Mouse (Mus musculus) liver, embryonic 11.5 days (tissue): ENCODE measurements around the gene Mrpl55. TPM values are rescaled to one million over a fixed set of nuclear protein-coding genes. Genes with fewer than 3 reads are reported as not detected.

Source experiments
- ATAC-seq: fragments of 200-750 bp; cut with Nextera tagmentation; replicated peaks from 2 replicates; pipeline ENCODE4 v1.8.0; 2017; ENCODE audit warnings: moderate number of reproducible peaks, mild to moderate bottlenecking, moderate TSS enrichment, moderate library complexity; ENCODE audit not compliant: low FRiP score
- DNase-seq: peaks from one replicate; pipeline ENCODE4 v3.0.0-alpha.2; 2017; ENCODE audit warnings: low spot score
- H3K27ac ChIP-seq: fragments of 300-500 bp; sonication (generic); 2 replicates; pipeline ENCODE4 v1.5.1; 2014; ENCODE audit warnings: mild to moderate bottlenecking, low read depth, low read length, control low read depth
- H3K27me3 ChIP-seq: fragments of 300-500 bp; sonication (generic); replicated peaks from 2 replicates; pipeline ENCODE4 v1.6.1; 2014; ENCODE audit warnings: low read length, mixed read lengths; ENCODE audit not compliant: control insufficient read depth, insufficient read depth
- H3K36me3 ChIP-seq: fragments of 300-500 bp; sonication (generic); 2 replicates; pipeline ENCODE4 v1.6.1; 2014; ENCODE audit warnings: mild to moderate bottlenecking, low read length, moderate library complexity, mixed read lengths; ENCODE audit not compliant: control insufficient read depth, insufficient read depth
- H3K4me1 ChIP-seq: fragments of 300-500 bp; sonication (generic); replicated peaks from 2 replicates; pipeline ENCODE4 v1.6.1; 2014; ENCODE audit warnings: low read length, mixed read lengths; ENCODE audit not compliant: control insufficient read depth, insufficient read depth
- H3K4me2 ChIP-seq: fragments of 300-500 bp; sonication (generic); 2 replicates; pipeline ENCODE4 v1.6.1; 2014; ENCODE audit warnings: mild to moderate bottlenecking, control low read depth, moderate library complexity
- H3K4me3 ChIP-seq: fragments of 300-500 bp; sonication (generic); 2 replicates; pipeline ENCODE4 v1.5.1; 2014; ENCODE audit warnings: low read depth, low read length, control low read depth
- H3K9ac ChIP-seq: fragments of 300-500 bp; sonication (generic); 2 replicates; pipeline ENCODE4 v1.6.1; 2014; ENCODE audit warnings: low read depth, low read length, control low read depth
- H3K9me3 ChIP-seq: fragments of 300-500 bp; sonication (generic); 2 replicates; pipeline ENCODE4 v1.6.1; 2016; ENCODE audit warnings: low read length, inconsistent platforms, mixed read lengths; ENCODE audit not compliant: control insufficient read depth
- WGBS: fragments of 180-500 bp; shearing (Covaris S2); extraction: QIAGEN DNeasy Blood & Tissue Kit; methylation state at CpG from one replicate; pipeline ENCODE4 v1.1.7; 2014; 5-methylcytosine and 5-hydroxymethylcytosine counted together
- polyA plus RNA-seq: library from polyadenylated mRNA; unstranded; fragments of >200 nt; fragmentation: Nextera tagmentation; extraction: Ambion mirVana; gene quantifications from 2 replicates; pipeline ENCODE4 v1.2.1, GENCODE M21; 2014

Mrpl55 gene
- polyA plus RNA-seq, result 104 and 106 TPM in 2 replicates

- H3K9ac ChIP-seq, result peak within 1 kb of the TSS; percentile 80
- WGBS, result under 1% methylated on average over 63 of the region's 63 CpGs
- DNase-seq (peak; percentile 95), ATAC-seq (peak; percentile 91)
- no peaks in the 10 kb centered on the region for H3K9me3 ChIP-seq
- peaks cover 20% of the 10 kb centered on the region; the same call in 1 of the 2 replicates for H3K36me3 ChIP-seq
- peak within 1 kb of the TSS; percentile 91 for H3K4me2 ChIP-seq
- peaks cover 8% of the 10 kb centered on the region for H3K4me1 ChIP-seq
- H3K27ac ChIP-seq, result peak within 1 kb of the TSS; percentile 81
- H3K4me3 ChIP-seq, result peak within 1 kb of the TSS; percentile 83
- H3K27me3 ChIP-seq, result no peaks in the 10 kb centered on the region
These were observed at the start of gene Mrpl55 for GRCm38 (mm10) chr11:59202081-59202995. Mrpl55 (plus strand) TSS chr11:59202486.

GRCm38 (mm10) chr11:59154220-59154619, 48.1 kb upstream of the Mrpl55 start:
- no peaks in the 10 kb centered on the region; the same call in 1 of the 2 replicates for H3K27me3 ChIP-seq
- H3K4me3 ChIP-seq, result no peak overlapping the region
- no peak overlapping the region for H3K4me2 ChIP-seq
- no peaks in the 10 kb centered on the region for H3K9me3 ChIP-seq
- peaks cover 18% of the 10 kb centered on the region for H3K36me3 ChIP-seq
- no peak overlapping the region for H3K9ac ChIP-seq
- no peak overlapping the region for H3K27ac ChIP-seq
- DNase-seq, result no peak
- no peak for ATAC-seq
- H3K4me1 ChIP-seq, result no peaks in the 10 kb centered on the region
- WGBS, result 79% methylated on average over 7 of the region's 7 CpGs

GRCm38 (mm10) chr11:59155900-59156299, 46.4 kb upstream of the Mrpl55 start:
- no peaks in the 10 kb centered on the region for H3K9me3 ChIP-seq
- H3K4me1 ChIP-seq, result no peaks in the 10 kb centered on the region
- H3K4me2 ChIP-seq, result no peak overlapping the region
- H3K4me3 ChIP-seq, result no peak overlapping the region
- no peak overlapping the region for H3K27ac ChIP-seq
- no peak overlapping the region for H3K9ac ChIP-seq
- 91% methylated on average over 5 of the region's 5 CpGs for WGBS
- peaks cover 18% of the 10 kb centered on the region for H3K36me3 ChIP-seq
- H3K27me3 ChIP-seq, result no peaks in the 10 kb centered on the region
- ATAC-seq, result no peak
- no peak for DNase-seq

- WGBS, result 95% methylated on average over 13 of the region's 13 CpGs
- Histone ChIP-seq H3K36me3 (peaks cover 18% of the 10 kb centered on the region), H3K4me3 (no peak overlapping the region)
These were observed 43.2 kb upstream of the Mrpl55 start for GRCm38 (mm10) chr11:59159099-59159498.

GRCm38 (mm10) chr11:59159558-59159957, 42.7 kb upstream of the Mrpl55 start:
- H3K4me1 ChIP-seq, result peaks cover 18% of the 10 kb centered on the region
- DNase-seq, result no peak
- H3K9me3 ChIP-seq, result no peaks in the 10 kb centered on the region
- no peak overlapping the region for H3K4me2 ChIP-seq
- no peak overlapping the region for H3K4me3 ChIP-seq
- no peak for ATAC-seq
- 83% methylated on average over 4 of the region's 4 CpGs for WGBS
- no peaks in the 10 kb centered on the region for H3K27me3 ChIP-seq
- no peak overlapping the region for H3K27ac ChIP-seq
- peaks cover 18% of the 10 kb centered on the region for H3K36me3 ChIP-seq
- H3K9ac ChIP-seq, result no peak overlapping the region

More at GRCm38 (mm10) chr11:59159099-59159498, 43.2 kb upstream of the Mrpl55 start:
- Histone ChIP-seq H3K4me2 (no peak overlapping the region), H3K27me3 (no peaks in the 10 kb centered on the region), H3K4me1 (peaks cover 13% of the 10 kb centered on the region), H3K9ac (no peak overlapping the region), H3K9me3 (no peaks in the 10 kb centered on the region), H3K27ac (no peak overlapping the region)
- DNase-seq (no peak), ATAC-seq (no peak)

- Histone ChIP-seq H3K4me1 (peaks cover 28% of the 10 kb centered on the region), H3K9ac (peak overlapping the region; percentile 22; the same call in 1 of the 2 replicates), H3K4me2 (peak overlapping the region; percentile 92; the same call in 1 of the 2 replicates), H3K4me3 (no peak overlapping the region), H3K36me3 (peaks cover 14% of the 10 kb centered on the region), H3K9me3 (no peaks in the 10 kb centered on the region), H3K27ac (no peak overlapping the region), H3K27me3 (no peaks in the 10 kb centered on the region)
- no peak for ATAC-seq
- 83% methylated on average over 5 of the region's 5 CpGs for WGBS
- DNase-seq, result no peak
These were observed 40.9 kb upstream of the Mrpl55 start for GRCm38 (mm10) chr11:59161398-59161797.

GRCm38 (mm10) chr11:59162443-59163254, 39.6 kb upstream of the Mrpl55 start:
- WGBS, result 59% methylated on average over 9 of the region's 9 CpGs
- peaks cover 30% of the 10 kb centered on the region for H3K4me1 ChIP-seq

More at GRCm38 (mm10) chr11:59162443-59163254, 39.6 kb upstream of the Mrpl55 start:
- H3K9me3 ChIP-seq, result no peaks in the 10 kb centered on the region
- peaks cover 11% of the 10 kb centered on the region for H3K36me3 ChIP-seq
- H3K4me2 ChIP-seq, result peak overlapping the region; percentile 92
- ATAC-seq (peak; percentile 1), DNase-seq (no peak)
- peak overlapping the region; percentile 77 for H3K4me3 ChIP-seq
- peak overlapping the region; percentile 100 for H3K27ac ChIP-seq
- peak overlapping the region; percentile 60 for H3K9ac ChIP-seq
- H3K27me3 ChIP-seq, result no peaks in the 10 kb centered on the region
